Mouse (Mus musculus) limb, embryonic 13.5 days (tissue): ENCODE data around the gene Ubxn4. TPM values are rescaled to one million over a fixed set of nuclear protein-coding genes. Genes with fewer than 3 reads are reported as not detected.
A peak's percentile ranks its signal among the peaks of the same experiment; 100 is the strongest.
"Not testable (repeated sequence)": the region's sequence is repeated elsewhere in the genome, so short reads cannot be mapped to it uniquely, and the experiment has no call there.

Experiments
- ATAC-seq: fragments of 200-750 bp; cut with Nextera tagmentation; 2 replicates; pipeline ENCODE4 v1.8.0; 2017; ENCODE audit warnings: low read depth, moderate number of reproducible peaks, moderate TSS enrichment; ENCODE audit not compliant: low FRiP score
- H3K27ac ChIP-seq: fragments of 300-500 bp; sonication (generic); 2 replicates; pipeline ENCODE4 v1.5.1; 2015; ENCODE audit warnings: inconsistent platforms, mild to moderate bottlenecking, moderate library complexity
- H3K27me3 ChIP-seq: fragments of 300-500 bp; sonication (generic); 2 replicates; pipeline ENCODE4 v1.6.1; 2015; ENCODE audit warnings: mild to moderate bottlenecking, inconsistent platforms
- H3K36me3 ChIP-seq: fragments of 300-500 bp; sonication (generic); 2 replicates; pipeline ENCODE4 v1.6.1; 2015; ENCODE audit warnings: inconsistent platforms, mild to moderate bottlenecking, moderate library complexity
- H3K4me1 ChIP-seq: fragments of 300-500 bp; sonication (generic); 2 replicates; pipeline ENCODE4 v1.6.1; 2015; ENCODE audit warnings: inconsistent platforms
- H3K4me2 ChIP-seq: fragments of 300-500 bp; sonication (generic); replicated peaks from 2 replicates; pipeline ENCODE4 v1.6.1; 2015; ENCODE audit warnings: inconsistent platforms, mild to moderate bottlenecking, moderate library complexity
- H3K4me3 ChIP-seq: fragments of 300-500 bp; sonication (generic); 2 replicates; pipeline ENCODE4 v1.5.1; 2015; ENCODE audit warnings: moderate library complexity, mild to moderate bottlenecking, inconsistent platforms
- H3K9ac ChIP-seq: fragments of 300-500 bp; sonication (generic); 2 replicates; pipeline ENCODE4 v1.6.1; 2015; ENCODE audit warnings: mild to moderate bottlenecking, inconsistent platforms
- H3K9me3 ChIP-seq: fragments of 300-500 bp; sonication (generic); 2 replicates; pipeline ENCODE4 v1.6.1; 2016; ENCODE audit warnings: inconsistent platforms
- WGBS: fragments of 180-500 bp; shearing (Covaris S2); methylation state at CpG from one replicate; pipeline ENCODE4 v1.1.7; 2015; 5-methylcytosine and 5-hydroxymethylcytosine counted together
- polyA plus RNA-seq: library from polyadenylated mRNA; unstranded; fragments of >200 nt; fragmentation: Nextera tagmentation; extraction: Ambion mirVana; gene quantifications from 2 replicates; pipeline ENCODE4 v1.2.1, GENCODE M21; 2015

The Ubxn4 gene
- 82.5 and 84.4 TPM in 2 replicates for polyA plus RNA-seq

- H3K27me3 ChIP-seq = no peaks in the 10 kb centered on the region
- H3K9ac ChIP-seq = peak within 1 kb of the TSS; percentile 81
- 11% methylated on average over 10 of the region's 10 CpGs for WGBS
- peak within 1 kb of the TSS; percentile 81 for H3K27ac ChIP-seq
- H3K4me3 ChIP-seq = peak within 1 kb of the TSS; percentile 72
- H3K9me3 ChIP-seq = no peaks in the 10 kb centered on the region
- H3K4me2 ChIP-seq = peak within 1 kb of the TSS; percentile 87
- ATAC-seq = peak; percentile 30
- H3K36me3 ChIP-seq = peaks cover 6% of the 10 kb centered on the region; the same call in 1 of the 2 replicates
- peaks cover 8% of the 10 kb centered on the region for H3K4me1 ChIP-seq
These were observed at the start of gene Ubxn4 for GRCm38 (mm10) chr1:128243627-128243995. Gene Ubxn4, plus strand, starts transcription at chr1:128243964.

- 49% methylated on average over 2 of the region's 2 CpGs for WGBS
- Histone ChIP-seq H3K9me3 (no peaks in the 10 kb centered on the region), H3K9ac (no peak overlapping the region), H3K27ac (no peak overlapping the region), H3K27me3 (no peaks in the 10 kb centered on the region), H3K4me1 (no peaks in the 10 kb centered on the region), H3K36me3 (peaks cover 50% of the 10 kb centered on the region), H3K4me2 (no peak overlapping the region), H3K4me3 (no peak overlapping the region)
- no peak for ATAC-seq
These were observed 49.8 kb upstream of the Ubxn4 start for GRCm38 (mm10) chr1:128194011-128194410.

GRCm38 (mm10) chr1:128197353-128197752 is 46.4 kb upstream of the Ubxn4 start:
- H3K27ac ChIP-seq = no peak overlapping the region
- H3K4me3 ChIP-seq = no peak overlapping the region
- no peaks in the 10 kb centered on the region for H3K27me3 ChIP-seq
- no peak overlapping the region for H3K9ac ChIP-seq
- no peaks in the 10 kb centered on the region for H3K4me1 ChIP-seq
- WGBS = 92% methylated on average over 1 of the region's 1 CpGs
- H3K36me3 ChIP-seq = peaks cover 50% of the 10 kb centered on the region
- no peaks in the 10 kb centered on the region for H3K9me3 ChIP-seq
- H3K4me2 ChIP-seq = no peak overlapping the region
- no peak for ATAC-seq

- Histone ChIP-seq H3K27ac (no peak overlapping the region), H3K27me3 (no peaks in the 10 kb centered on the region), H3K36me3 (peaks cover 46% of the 10 kb centered on the region), H3K4me3 (no peak overlapping the region), H3K4me2 (no peak overlapping the region), H3K9me3 (no peaks in the 10 kb centered on the region), H3K9ac (no peak overlapping the region), H3K4me1 (0 out of 2 replicates have a peak, but pooled peaks cover 3% of the 10 kb centered on the region)
- peak; percentile 69; the same call in 1 of the 2 replicates for ATAC-seq
- 57% methylated on average over 5 of the region's 5 CpGs for WGBS
These were observed 30.5 kb upstream of the Ubxn4 start for GRCm38 (mm10) chr1:128213261-128213660.

GRCm38 (mm10) chr1:128221886-128222285 is 21.9 kb upstream of the Ubxn4 start:
- ATAC-seq = no peak
- 95% methylated on average over 2 of the region's 2 CpGs for WGBS
- Histone ChIP-seq H3K9ac (no peak overlapping the region), H3K4me1 (no peaks in the 10 kb centered on the region), H3K4me3 (no peak overlapping the region), H3K4me2 (no peak overlapping the region), H3K27me3 (no peaks in the 10 kb centered on the region), H3K27ac (no peak overlapping the region), H3K9me3 (no peaks in the 10 kb centered on the region), H3K36me3 (peaks cover 53% of the 10 kb centered on the region)

GRCm38 (mm10) chr1:128223304-128223703 is 20.5 kb upstream of the Ubxn4 start:
- Histone ChIP-seq H3K4me1 (no peaks in the 10 kb centered on the region), H3K36me3 (peaks cover 52% of the 10 kb centered on the region), H3K27ac (no peak overlapping the region), H3K4me3 (no peak overlapping the region), H3K9ac (no peak overlapping the region), H3K4me2 (no peak overlapping the region), H3K27me3 (no peaks in the 10 kb centered on the region), H3K9me3 (no peaks in the 10 kb centered on the region)
- 74% methylated on average over 1 of the region's 1 CpGs for WGBS
- ATAC-seq = no peak

- Histone ChIP-seq H3K4me3 (no peak overlapping the region), H3K4me2 (no peak overlapping the region), H3K27me3 (no peaks in the 10 kb centered on the region), H3K36me3 (peaks cover 75% of the 10 kb centered on the region), H3K9ac (no peak overlapping the region), H3K9me3 (no peaks in the 10 kb centered on the region), H3K27ac (no peak overlapping the region), H3K4me1 (no peaks in the 10 kb centered on the region)
- WGBS = 95% methylated on average over 4 of the region's 4 CpGs
- ATAC-seq = no peak
These were observed 8.6 kb upstream of the Ubxn4 start for GRCm38 (mm10) chr1:128235181-128235580.

- ATAC-seq = peak; percentile 97
- under 1% methylated on average over 71 of the region's 71 CpGs for WGBS
- Histone ChIP-seq H3K4me2 (peak overlapping the region; percentile 87), H3K36me3 (peaks cover 3% of the 10 kb centered on the region; the same call in 1 of the 2 replicates), H3K27me3 (no peaks in the 10 kb centered on the region), H3K9me3 (no peaks in the 10 kb centered on the region), H3K27ac (peak overlapping the region; percentile 81), H3K4me3 (peak overlapping the region; percentile 72), H3K9ac (peak overlapping the region; percentile 81), H3K4me1 (peaks cover 8% of the 10 kb centered on the region)
These were observed 397 bp downstream of the Ubxn4 start for GRCm38 (mm10) chr1:128243996-128244726.

- Histone ChIP-seq H3K4me2 (peak overlapping the region; percentile 87), H3K27ac (peak overlapping the region; percentile 81), H3K9me3 (no peaks in the 10 kb centered on the region), H3K4me1 (peaks cover 8% of the 10 kb centered on the region), H3K27me3 (no peaks in the 10 kb centered on the region), H3K36me3 (no peaks in the 10 kb centered on the region), H3K4me3 (peak overlapping the region; percentile 72), H3K9ac (peak overlapping the region; percentile 81)
- WGBS = 2% methylated on average over 19 of the region's 19 CpGs
- peak; percentile 52 for ATAC-seq
These were observed 1.1 kb downstream of the Ubxn4 start for GRCm38 (mm10) chr1:128244727-128245355.

GRCm38 (mm10) chr1:128267061-128267460 is 23.3 kb downstream of the Ubxn4 start:
- not testable (repeated sequence) for H3K27me3 ChIP-seq, H3K9me3 ChIP-seq, H3K4me1 ChIP-seq, H3K9ac ChIP-seq, H3K4me3 ChIP-seq, H3K4me2 ChIP-seq, H3K27ac ChIP-seq, ATAC-seq
- peaks cover 88% of the 10 kb centered on the region for H3K36me3 ChIP-seq
- 84% methylated on average over 7 of the region's 7 CpGs for WGBS

GRCm38 (mm10) chr1:128270731-128271130 is 27.0 kb downstream of the Ubxn4 start:
- no peak for ATAC-seq
- no peak overlapping the region for H3K4me3 ChIP-seq
- H3K4me1 ChIP-seq = no peaks in the 10 kb centered on the region
- H3K27me3 ChIP-seq = no peaks in the 10 kb centered on the region
- H3K27ac ChIP-seq = no peak overlapping the region
- 93% methylated on average over 3 of the region's 3 CpGs for WGBS
- no peaks in the 10 kb centered on the region for H3K9me3 ChIP-seq
- H3K4me2 ChIP-seq = no peak overlapping the region
- H3K9ac ChIP-seq = no peak overlapping the region
- peaks cover 91% of the 10 kb centered on the region for H3K36me3 ChIP-seq

GRCm38 (mm10) chr1:128275908-128276307 is 32.1 kb downstream of the Ubxn4 start:
- peaks cover 91% of the 10 kb centered on the region for H3K36me3 ChIP-seq
- 86% methylated on average over 1 of the region's 1 CpGs for WGBS

More at GRCm38 (mm10) chr1:128275908-128276307, 32.1 kb downstream of the Ubxn4 start:
- Histone ChIP-seq H3K4me2 (no peak overlapping the region), H3K9ac (no peak overlapping the region), H3K9me3 (no peaks in the 10 kb centered on the region), H3K27me3 (no peaks in the 10 kb centered on the region), H3K4me3 (no peak overlapping the region), H3K4me1 (no peaks in the 10 kb centered on the region), H3K27ac (no peak overlapping the region)
- ATAC-seq = no peak
